Mouse (Mus musculus): ENCODE results near the gene Rcan3.

- no peak for TF ChIP-seq POLR2A (IDR thresholded peaks at IDR 0.05; ENCODE audit: low read depth, low read length)
- no peak for TF ChIP-seq CTCF (IDR thresholded peaks at IDR 0.05; ENCODE audit: extremely low read depth, insufficient read depth, insufficient read length, insufficient replicate concordance)
Observed at GRCm38 (mm10) chr4:135416367-135416766, 17.3 kb downstream of the Rcan3 start.

Measured in spleen, adult 2 months (tissue).